Mouse (Mus musculus) small intestine, adult 2 months (tissue): ENCODE results near the gene Chst11.

Source experiments
- CTCF ChIP-seq: fragments of 200-500 bp; IDR thresholded peaks from 2 replicates; pipeline ENCODE4 v1.5.1; 2012; ENCODE audit warnings: low read depth, mild to moderate bottlenecking, control low read depth, inconsistent platforms, low read length, moderate library complexity, mixed read lengths; ENCODE audit not compliant: insufficient replicate concordance, insufficient read length; ENCODE audit errors: extremely low read depth
- POLR2A ChIP-seq: fragments of 200-500 bp; IDR thresholded peaks from 2 replicates; pipeline ENCODE4 v1.6.1; 2012; ENCODE audit warnings: low read depth, mild to moderate bottlenecking, control low read depth, inconsistent platforms, low read length, moderate library complexity

- no peak for TF ChIP-seq CTCF
- TF ChIP-seq POLR2A: no peak
Measured at GRCm38 (mm10) chr10:83128435-83128834, 143.1 kb downstream of the Chst11 start.
